In the genomic region with DNA sequence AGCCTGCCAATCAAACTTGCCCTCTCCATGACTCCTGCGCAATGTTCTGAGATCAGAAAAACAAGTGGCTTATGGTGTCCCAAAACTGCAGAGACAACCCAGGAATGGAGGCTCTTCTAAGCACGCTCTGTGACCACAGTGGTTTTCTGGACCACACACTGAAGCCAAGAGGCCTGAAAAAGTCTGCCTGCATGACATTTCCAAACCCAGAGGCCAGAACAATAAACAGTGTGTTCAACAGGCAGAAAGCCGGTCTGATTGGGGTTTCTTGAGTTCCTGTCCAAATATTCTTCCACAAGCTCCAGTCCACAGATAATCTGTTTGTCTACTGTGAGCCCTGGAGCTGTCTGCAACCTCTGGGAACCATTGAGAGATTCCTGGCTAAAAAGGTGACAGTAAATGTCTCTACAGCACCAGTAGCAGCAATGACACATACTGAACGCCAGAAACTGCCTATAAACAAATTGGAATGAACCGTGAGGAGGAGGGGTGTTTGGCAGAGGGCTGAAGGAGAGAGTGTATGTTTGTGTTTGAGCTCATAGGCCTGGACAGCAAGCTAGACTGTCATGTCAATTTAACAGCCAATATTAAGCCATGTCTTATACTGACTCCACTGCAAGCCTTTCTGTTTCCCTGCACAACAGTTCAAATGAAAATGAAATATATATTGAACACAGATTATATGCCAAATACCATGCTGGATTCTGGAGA, we compare ENCODE assay signal across 14 mouse cellular contexts.
DNase-seq lines count a peak whose midpoint lies in the region; ATAC-seq lines count a peak whose summit lies in the region.
"Had no signal": no experiment of that assay in that cellular context is flagged by ENCODE, and none has a peak within 500 bp of the region (broad histone marks: within the 10 kb centered on the region; RNA-seq: fewer than 3 reads in every experiment).

No protein-coding gene starts in this region.

- no peak overlapping the region for H3K9ac ChIP-seq in limb, embryonic 12.5 days (replicated peaks)
- H3K9ac ChIP-seq: liver, postnatal 0 days had no signal

- intact Hi-C loops in heart, postnatal 36 days (cut with DNase I) = no loop called here

- 0 out of 2 replicates have a peak, but pooled peaks cover 7% of the 10 kb centered on the region for H3K4me1 ChIP-seq in limb, embryonic 12.5 days (replicated peaks)
- H3K4me1 ChIP-seq in limb, embryonic 10.5 days = peaks cover 8% of the 10 kb centered on the region

- no peak overlapping the region for H3K4me3 ChIP-seq in limb, embryonic 12.5 days (replicated peaks)
- no peak overlapping the region for H3K4me3 ChIP-seq in limb, embryonic 10.5 days
- H3K4me3 ChIP-seq: heart, adult 2 months had no signal

- no peaks in the 10 kb centered on the region for H3K36me3 ChIP-seq in limb, embryonic 12.5 days
- no peaks in the 10 kb centered on the region for H3K36me3 ChIP-seq in limb, embryonic 10.5 days

- H3K4me2 ChIP-seq in limb, embryonic 12.5 days = no peak overlapping the region

- DNase-seq in limb, embryonic 10.5 days (ENCODE audit: low spot score) = no peak
- peak; percentile 73 for DNase-seq in fibroblast of lung, adult 2 months (ENCODE audit: low read depth)
- DNase-seq in heart, postnatal 36 days = peak; percentile 6 to 9
- DNase-seq in skeletal muscle tissue, adult 2 months (ENCODE audit: low read depth, low spot score) = peak; percentile 25
- no peak for DNase-seq in gastrocnemius, postnatal 10 days
- no peak for DNase-seq in right cerebral cortex, postnatal 25 days
- no peak for DNase-seq in cerebellum, postnatal 14 days
- DNase-seq: cerebellum, adult 9-11 months; kidney, adult 11 months; layer of hippocampus, adult 9-11 months; liver, postnatal 0 days; midbrain, embryonic 14.5 days had no signal

- 52% methylated on average over 5 of the region's 5 CpGs for WGBS in limb, embryonic 12.5 days
- WGBS in limb, embryonic 10.5 days = 67% methylated on average over 5 of the region's 5 CpGs

- H3K9me3 ChIP-seq in limb, embryonic 12.5 days = no peaks in the 10 kb centered on the region
- H3K9me3 ChIP-seq in limb, embryonic 10.5 days (replicated peaks) = no peaks in the 10 kb centered on the region

- ATAC-seq in limb, embryonic 12.5 days (ENCODE audit: insufficient number of reproducible peaks, insufficient read depth, low FRiP score, low TSS enrichment, low read depth) = no peak
- ATAC-seq: liver, postnatal 0 days had no signal

- 0 out of 2 replicates have a peak overlapping the region, but pooled peaks have one; percentile 35 for H3K27ac ChIP-seq in limb, embryonic 12.5 days
- H3K27ac ChIP-seq in limb, embryonic 10.5 days = no peak overlapping the region
- H3K27ac ChIP-seq: heart, adult 2 months had no signal

- H3K27me3 ChIP-seq in limb, embryonic 12.5 days = no peaks in the 10 kb centered on the region
- no peaks in the 10 kb centered on the region for H3K27me3 ChIP-seq in limb, embryonic 10.5 days (ENCODE audit: low read depth, poor library complexity, severe bottlenecking)

Comparison
In these comparisons a context has a peak if more than half of its experiments do, and no peak if none do; other contexts are left out.
1. DNase-seq: peak in fibroblast of lung, adult 2 months (single experiment), heart, postnatal 36 days (2 of 2) and skeletal muscle tissue, adult 2 months (single experiment); none in limb, embryonic 10.5 days (single experiment), gastrocnemius, postnatal 10 days (single experiment), right cerebral cortex, postnatal 25 days (single experiment) and cerebellum, postnatal 14 days (0 of 2).